Mouse (Mus musculus): ENCODE data around the gene Atg4c. TPM values are rescaled to one million over a fixed set of nuclear protein-coding genes. Genes with fewer than 3 reads are reported as not detected.

Gene Atg4c
- total and polyA plus RNA-seq, 3 experiments: 1.8 to 6.7 (median 6.3) TPM

DNA sequence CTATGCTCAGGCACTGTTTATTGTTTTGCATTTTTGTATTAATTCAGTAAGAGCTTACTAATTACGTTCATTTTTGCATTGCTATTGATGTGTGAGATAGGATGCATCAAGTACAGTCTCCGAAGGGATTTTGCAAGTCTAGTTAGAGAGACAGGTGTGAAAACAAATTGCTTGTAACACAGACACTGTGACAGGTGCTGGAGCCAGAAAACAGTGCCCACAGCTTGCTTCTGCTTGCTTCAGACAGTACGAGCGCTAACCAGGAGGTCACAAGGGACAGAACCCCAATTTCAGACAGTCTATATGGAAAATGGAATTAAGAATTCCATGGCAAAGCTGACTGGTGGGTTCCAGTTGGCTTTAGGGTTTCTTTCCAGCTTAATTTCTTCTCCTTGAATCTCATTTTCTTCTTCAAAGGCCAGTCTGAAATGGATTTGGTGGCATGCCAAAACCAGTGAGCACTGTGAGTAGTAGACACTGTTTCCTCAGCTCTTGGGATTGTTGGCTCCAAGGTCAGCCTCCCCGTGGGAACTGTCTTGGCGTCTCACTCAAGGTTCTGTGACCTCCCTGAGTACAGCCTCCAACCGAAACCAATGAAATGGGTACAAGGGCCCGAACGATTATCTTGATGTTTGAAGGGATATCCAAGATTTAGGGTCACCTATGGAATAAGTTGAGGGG is 11.9 kb upstream of the Atg4c start:
- TF ChIP-seq EP300 (IDR thresholded peaks at IDR 0.05; ENCODE audit: insufficient read depth, low read depth, low read length) (no peak), CTCF (IDR thresholded peaks at IDR 0.05) (no peak), POLR2A (IDR thresholded peaks at IDR 0.05; ENCODE audit: insufficient read depth, low read depth, low read length) (no peak)
- WGBS: 55% methylated on average over 9 of the region's 9 CpGs
- DNase-seq: peak; percentile 36 to 47
- Histone ChIP-seq H3K4me3 (no peak overlapping the region), H3K36me3 (ENCODE audit: control insufficient read depth, insufficient read depth, low read length) (peaks cover 7% of the 10 kb centered on the region), H3K27me3 (ENCODE audit: control insufficient read depth, insufficient read depth, low read length) (no peaks in the 10 kb centered on the region), H3K9ac (ENCODE audit: low read depth, low read length) (no peak overlapping the region), H3K79me2 (replicated peaks; ENCODE audit: control insufficient read depth, insufficient read depth, low read length) (no peaks in the 10 kb centered on the region), H3K27ac (peak overlapping the region; percentile 47), H3K4me1 (ENCODE audit: control insufficient read depth, insufficient read depth, low read length) (peaks cover 10% of the 10 kb centered on the region)
- intact Hi-C loops (cut with DNase I): loop anchor here (2.0 to 5.0 kb wide), 5 partner anchors 60 to 440 kb away; partner anchors contain the start of gene Dock7

DNA sequence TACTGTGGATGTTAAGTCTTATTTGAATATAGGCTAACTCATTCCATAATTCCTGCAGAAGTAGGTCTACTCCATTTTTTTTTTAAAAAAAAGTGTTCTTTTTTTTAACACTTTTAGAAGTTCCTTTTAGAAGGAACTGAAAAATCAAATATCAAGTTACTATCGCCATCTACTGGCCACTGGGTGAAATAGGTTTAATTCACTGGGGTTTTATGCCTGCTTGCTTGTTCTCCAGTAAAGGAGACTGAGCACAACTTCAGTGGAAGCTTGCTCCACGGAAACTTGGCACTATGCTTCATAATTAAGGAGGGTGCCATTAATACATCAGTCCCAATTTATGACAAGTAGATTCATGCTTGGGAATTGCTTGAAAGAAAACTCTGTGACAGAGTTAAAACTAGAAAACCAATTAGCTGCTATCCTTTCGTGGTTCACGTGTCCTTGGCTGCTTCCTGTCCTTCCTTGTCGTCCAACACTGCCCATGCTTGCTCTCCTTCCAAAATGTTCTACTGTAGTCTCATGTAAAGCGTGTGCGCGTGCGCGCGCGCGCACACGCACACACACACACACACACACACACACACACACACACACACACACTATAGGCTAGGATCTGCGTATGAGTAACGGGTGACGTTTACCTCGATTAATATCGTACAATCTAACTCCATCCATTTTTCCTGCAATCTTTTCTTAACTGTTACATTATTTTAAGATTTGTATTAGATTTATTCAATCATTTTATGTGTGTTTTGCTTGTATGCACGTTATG is 10.9 kb upstream of the Atg4c start:
- H3K36me3 ChIP-seq (ENCODE audit: control insufficient read depth, insufficient read depth, low read length): peaks cover 7% of the 10 kb centered on the region
- no peaks in the 10 kb centered on the region for H3K27me3 ChIP-seq (ENCODE audit: control insufficient read depth, insufficient read depth, low read length)
- H3K79me2 ChIP-seq (replicated peaks; ENCODE audit: control insufficient read depth, insufficient read depth, low read length): no peaks in the 10 kb centered on the region
- no peak overlapping the region for H3K9ac ChIP-seq (ENCODE audit: low read depth, low read length)
- TF ChIP-seq EP300 (IDR thresholded peaks at IDR 0.05; ENCODE audit: insufficient read depth, low read depth, low read length) (no peak), CTCF (IDR thresholded peaks at IDR 0.05) (peak; percentile 85)
- H3K27ac ChIP-seq: no peak overlapping the region
- intact Hi-C loops (cut with DNase I): loop anchor here (2.0 to 5.0 kb wide), 5 partner anchors 61 to 441 kb away; partner anchors contain the start of gene Dock7
- peaks cover 10% of the 10 kb centered on the region for H3K4me1 ChIP-seq (ENCODE audit: control insufficient read depth, insufficient read depth, low read length)
- WGBS: 70% methylated on average over 20 of the region's 20 CpGs
- DNase-seq: no peak
- no peak overlapping the region for H3K4me3 ChIP-seq

DNA sequence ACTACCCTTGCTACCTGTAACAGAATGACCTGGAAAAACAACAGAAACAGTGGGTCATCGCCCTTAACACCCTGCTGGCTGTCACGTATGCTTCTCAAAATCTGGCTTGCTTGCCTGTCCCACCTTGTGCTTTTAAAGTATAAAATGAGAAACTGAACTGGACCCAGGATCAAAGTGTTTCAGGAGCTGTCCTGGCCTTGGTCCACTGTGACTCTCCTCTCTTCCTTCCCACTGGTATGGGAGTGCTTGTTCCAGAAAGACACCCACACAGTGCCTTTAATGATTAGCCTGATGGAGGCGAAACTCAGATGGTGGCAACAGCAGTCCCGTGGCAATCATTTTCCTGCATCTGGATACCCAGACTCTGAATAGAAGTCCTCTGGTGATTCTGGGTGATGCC is 9.1 kb upstream of the Atg4c start:
- WGBS: 77% methylated on average over 4 of the region's 4 CpGs
- H3K9ac ChIP-seq (ENCODE audit: low read depth, low read length): no peak overlapping the region
- H3K27ac ChIP-seq: no peak overlapping the region
- peaks cover 6% of the 10 kb centered on the region for H3K4me1 ChIP-seq (ENCODE audit: control insufficient read depth, insufficient read depth, low read length)
- TF ChIP-seq POLR2A (IDR thresholded peaks at IDR 0.05; ENCODE audit: insufficient read depth, low read depth, low read length) (no peak), EP300 (IDR thresholded peaks at IDR 0.05; ENCODE audit: insufficient read depth, low read depth, low read length) (no peak), CTCF (IDR thresholded peaks at IDR 0.05) (no peak)
- no peaks in the 10 kb centered on the region for H3K27me3 ChIP-seq (ENCODE audit: control insufficient read depth, insufficient read depth, low read length)
- no peaks in the 10 kb centered on the region for H3K79me2 ChIP-seq (replicated peaks; ENCODE audit: control insufficient read depth, insufficient read depth, low read length)
- no peak overlapping the region for H3K4me3 ChIP-seq
- intact Hi-C loops (cut with DNase I): loop anchor here (5.0 kb wide), 4 partner anchors 62 to 442 kb away; partner anchors contain the start of gene Dock7
- no peak for DNase-seq
- peaks cover 7% of the 10 kb centered on the region for H3K36me3 ChIP-seq (ENCODE audit: control insufficient read depth, insufficient read depth, low read length)

DNA sequence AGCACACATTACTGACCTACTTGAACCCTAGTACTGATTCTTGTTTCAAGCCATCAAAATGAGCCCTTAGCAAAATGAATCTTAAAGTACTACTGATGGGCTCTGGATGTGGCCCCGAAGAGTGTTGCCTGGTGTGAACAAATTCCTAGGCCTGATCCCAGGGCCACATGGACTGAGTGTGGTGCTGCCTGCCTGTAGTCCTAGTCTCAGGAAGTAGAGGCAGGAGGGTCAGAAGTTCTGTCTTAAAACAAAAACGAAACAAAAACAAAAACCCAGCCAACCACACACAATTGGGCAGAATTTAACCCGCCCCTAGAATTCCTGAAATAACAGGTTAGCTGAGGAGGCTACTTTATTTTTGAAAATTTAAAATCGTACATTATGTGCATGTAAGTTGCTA is 8.4 kb upstream of the Atg4c start:
- no peak overlapping the region for H3K27ac ChIP-seq
- DNase-seq: no peak
- intact Hi-C loops (cut with DNase I): no loop called here
- WGBS: 59% methylated on average over 4 of the region's 4 CpGs
- no peaks in the 10 kb centered on the region for H3K27me3 ChIP-seq (ENCODE audit: control insufficient read depth, insufficient read depth, low read length)
- H3K4me3 ChIP-seq: no peak overlapping the region
- H3K9ac ChIP-seq (ENCODE audit: low read depth, low read length): no peak overlapping the region
- no peaks in the 10 kb centered on the region for H3K79me2 ChIP-seq (replicated peaks; ENCODE audit: control insufficient read depth, insufficient read depth, low read length)
- TF ChIP-seq CTCF (IDR thresholded peaks at IDR 0.05) (no peak), POLR2A (IDR thresholded peaks at IDR 0.05; ENCODE audit: insufficient read depth, low read depth, low read length) (no peak), EP300 (IDR thresholded peaks at IDR 0.05; ENCODE audit: insufficient read depth, low read depth, low read length) (no peak)
- H3K4me1 ChIP-seq (ENCODE audit: control insufficient read depth, insufficient read depth, low read length): peaks cover 2% of the 10 kb centered on the region
- peaks cover 7% of the 10 kb centered on the region for H3K36me3 ChIP-seq (ENCODE audit: control insufficient read depth, insufficient read depth, low read length)

DNA sequence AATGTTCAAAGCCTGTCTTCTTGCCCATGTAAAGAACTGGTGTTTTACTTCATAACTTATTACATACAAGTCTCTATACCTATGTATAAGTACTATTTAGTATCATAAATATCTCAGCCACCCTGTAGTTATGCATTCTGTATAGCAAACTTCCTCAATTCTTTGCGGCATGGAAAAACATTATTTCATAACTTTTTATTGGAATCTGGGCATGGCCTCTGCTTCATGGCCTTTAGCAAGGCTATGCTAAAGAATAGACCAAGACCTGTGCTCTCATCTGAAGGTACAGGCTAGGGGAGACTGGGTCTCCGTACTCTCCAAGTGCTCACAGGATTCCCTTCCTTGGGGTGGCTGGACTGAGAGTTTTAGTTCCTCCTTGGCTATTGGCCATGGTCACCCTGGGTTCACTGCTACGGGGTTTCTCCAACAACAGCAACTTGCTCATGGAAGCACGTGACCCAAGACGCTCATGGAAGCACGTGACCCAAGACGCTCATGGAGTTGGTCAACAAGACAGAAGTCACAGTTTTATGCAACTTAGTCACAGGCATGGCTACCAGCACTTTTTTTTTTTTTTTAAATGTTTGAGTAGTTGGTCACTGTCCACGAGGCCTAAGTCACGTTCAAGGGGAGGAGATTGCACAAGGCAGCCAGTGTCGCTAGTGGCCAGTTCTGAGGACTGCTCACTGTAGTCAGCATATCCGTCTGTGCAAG is 7.2 kb upstream of the Atg4c start:
- intact Hi-C loops (cut with DNase I): no loop called here
- Histone ChIP-seq H3K27ac (no peak overlapping the region), H3K79me2 (replicated peaks; ENCODE audit: control insufficient read depth, insufficient read depth, low read length) (no peaks in the 10 kb centered on the region), H3K4me1 (ENCODE audit: control insufficient read depth, insufficient read depth, low read length) (peaks cover 2% of the 10 kb centered on the region; the same call in 1 of the 2 replicates), H3K4me3 (no peak overlapping the region), H3K36me3 (ENCODE audit: control insufficient read depth, insufficient read depth, low read length) (peaks cover 2% of the 10 kb centered on the region), H3K9ac (ENCODE audit: low read depth, low read length) (no peak overlapping the region), H3K27me3 (ENCODE audit: control insufficient read depth, insufficient read depth, low read length) (no peaks in the 10 kb centered on the region)
- DNase-seq: peak in 1 of 2 experiments; percentile 55
- TF ChIP-seq EP300 (IDR thresholded peaks at IDR 0.05; ENCODE audit: insufficient read depth, low read depth, low read length) (no peak), CTCF (IDR thresholded peaks at IDR 0.05) (no peak), POLR2A (IDR thresholded peaks at IDR 0.05; ENCODE audit: insufficient read depth, low read depth, low read length) (no peak)
- 82% methylated on average over 11 of the region's 11 CpGs for WGBS
